Mouse (Mus musculus) limb, embryonic 13.5 days (tissue): ENCODE data around the gene Psmc3ip. TPM values are rescaled to one million over a fixed set of nuclear protein-coding genes. Genes with fewer than 3 reads are reported as not detected.
A peak's percentile ranks its signal among the peaks of the same experiment; 100 is the strongest.

Experiments used
- ATAC-seq: fragments of 200-750 bp; cut with Nextera tagmentation; 2 replicates; pipeline ENCODE4 v1.8.0; 2017; ENCODE audit warnings: low read depth, moderate number of reproducible peaks, moderate TSS enrichment; ENCODE audit not compliant: low FRiP score
- H3K27ac ChIP-seq: fragments of 300-500 bp; sonication (generic); 2 replicates; pipeline ENCODE4 v1.5.1; 2015; ENCODE audit warnings: inconsistent platforms, mild to moderate bottlenecking, moderate library complexity
- H3K27me3 ChIP-seq: fragments of 300-500 bp; sonication (generic); 2 replicates; pipeline ENCODE4 v1.6.1; 2015; ENCODE audit warnings: mild to moderate bottlenecking, inconsistent platforms
- H3K36me3 ChIP-seq: fragments of 300-500 bp; sonication (generic); 2 replicates; pipeline ENCODE4 v1.6.1; 2015; ENCODE audit warnings: inconsistent platforms, mild to moderate bottlenecking, moderate library complexity
- H3K4me1 ChIP-seq: fragments of 300-500 bp; sonication (generic); 2 replicates; pipeline ENCODE4 v1.6.1; 2015; ENCODE audit warnings: inconsistent platforms
- H3K4me2 ChIP-seq: fragments of 300-500 bp; sonication (generic); replicated peaks from 2 replicates; pipeline ENCODE4 v1.6.1; 2015; ENCODE audit warnings: inconsistent platforms, mild to moderate bottlenecking, moderate library complexity
- H3K4me3 ChIP-seq: fragments of 300-500 bp; sonication (generic); 2 replicates; pipeline ENCODE4 v1.5.1; 2015; ENCODE audit warnings: moderate library complexity, mild to moderate bottlenecking, inconsistent platforms
- H3K9ac ChIP-seq: fragments of 300-500 bp; sonication (generic); 2 replicates; pipeline ENCODE4 v1.6.1; 2015; ENCODE audit warnings: mild to moderate bottlenecking, inconsistent platforms
- H3K9me3 ChIP-seq: fragments of 300-500 bp; sonication (generic); 2 replicates; pipeline ENCODE4 v1.6.1; 2016; ENCODE audit warnings: inconsistent platforms
- WGBS: fragments of 180-500 bp; shearing (Covaris S2); methylation state at CpG from one replicate; pipeline ENCODE4 v1.1.7; 2015; 5-methylcytosine and 5-hydroxymethylcytosine counted together
- polyA plus RNA-seq: library from polyadenylated mRNA; unstranded; fragments of >200 nt; fragmentation: Nextera tagmentation; extraction: Ambion mirVana; gene quantifications from 2 replicates; pipeline ENCODE4 v1.2.1, GENCODE M21; 2015

Psmc3ip gene
- polyA plus RNA-seq, 1 experiment from 2014 or later, result 43.0 TPM

GRCm38 (mm10) chr11:101058726-101059125 lies 36.5 kb downstream of the Psmc3ip start:
- no peak for ATAC-seq
- Histone ChIP-seq H3K27me3 (no peaks in the 10 kb centered on the region), H3K9ac (0 out of 2 replicates have a peak overlapping the region, but pooled peaks have one; percentile 1), H3K27ac (0 out of 2 replicates have a peak overlapping the region, but pooled peaks have one; percentile 10), H3K4me1 (peaks cover 23% of the 10 kb centered on the region), H3K9me3 (no peaks in the 10 kb centered on the region), H3K4me3 (no peak overlapping the region), H3K36me3 (peaks cover 46% of the 10 kb centered on the region), H3K4me2 (no peak overlapping the region)
- 59% methylated on average over 5 of the region's 5 CpGs for WGBS

- H3K4me3 ChIP-seq, result no peak overlapping the region
- WGBS, result 35% methylated on average over 5 of the region's 5 CpGs
- H3K4me1 ChIP-seq, result peaks cover 14% of the 10 kb centered on the region
- no peak overlapping the region for H3K4me2 ChIP-seq
- H3K27ac ChIP-seq, result no peak overlapping the region
- ATAC-seq, result no peak
- H3K9ac ChIP-seq, result no peak overlapping the region
- no peaks in the 10 kb centered on the region for H3K27me3 ChIP-seq
- no peaks in the 10 kb centered on the region for H3K9me3 ChIP-seq
- peaks cover 50% of the 10 kb centered on the region for H3K36me3 ChIP-seq
These were observed 37.4 kb downstream of the Psmc3ip start for GRCm38 (mm10) chr11:101057860-101058259.

- peaks cover 48% of the 10 kb centered on the region for H3K36me3 ChIP-seq
- no peak overlapping the region for H3K27ac ChIP-seq
- WGBS, result 46% methylated on average over 8 of the region's 8 CpGs
- no peaks in the 10 kb centered on the region for H3K27me3 ChIP-seq
- no peaks in the 10 kb centered on the region for H3K9me3 ChIP-seq
- H3K4me1 ChIP-seq, result peaks cover 9% of the 10 kb centered on the region; the same call in 1 of the 2 replicates
- ATAC-seq, result no peak
- H3K4me3 ChIP-seq, result no peak overlapping the region
- H3K4me2 ChIP-seq, result no peak overlapping the region
- 0 out of 2 replicates have a peak overlapping the region, but pooled peaks have one; percentile 4 for H3K9ac ChIP-seq
These were observed 38.4 kb downstream of the Psmc3ip start for GRCm38 (mm10) chr11:101056885-101057284.

- no peaks in the 10 kb centered on the region for H3K27me3 ChIP-seq
- H3K36me3 ChIP-seq, result peaks cover 52% of the 10 kb centered on the region
- no peak overlapping the region for H3K4me2 ChIP-seq
- 89% methylated on average over 14 of the region's 14 CpGs for WGBS
- H3K9ac ChIP-seq, result no peak overlapping the region
- H3K4me1 ChIP-seq, result peaks cover 7% of the 10 kb centered on the region; the same call in 1 of the 2 replicates
- no peak overlapping the region for H3K4me3 ChIP-seq
- no peaks in the 10 kb centered on the region for H3K9me3 ChIP-seq
- ATAC-seq, result no peak
- no peak overlapping the region for H3K27ac ChIP-seq
These were observed 39.8 kb downstream of the Psmc3ip start for GRCm38 (mm10) chr11:101055418-101055817.

GRCm38 (mm10) chr11:101053974-101054373 lies 41.3 kb downstream of the Psmc3ip start:
- H3K36me3 ChIP-seq, result peaks cover 66% of the 10 kb centered on the region
- no peak overlapping the region for H3K4me2 ChIP-seq
- H3K9me3 ChIP-seq, result no peaks in the 10 kb centered on the region
- H3K4me3 ChIP-seq, result no peak overlapping the region
- H3K27me3 ChIP-seq, result no peaks in the 10 kb centered on the region
- no peak overlapping the region for H3K9ac ChIP-seq
- ATAC-seq, result no peak
- 92% methylated on average over 1 of the region's 1 CpGs for WGBS
- H3K27ac ChIP-seq, result no peak overlapping the region
- H3K4me1 ChIP-seq, result 0 out of 2 replicates have a peak, but pooled peaks cover 4% of the 10 kb centered on the region

- H3K27ac ChIP-seq, result no peak overlapping the region
- H3K4me2 ChIP-seq, result no peak overlapping the region
- H3K4me1 ChIP-seq, result no peaks in the 10 kb centered on the region
- H3K36me3 ChIP-seq, result peaks cover 77% of the 10 kb centered on the region
- ATAC-seq, result no peak
- no peaks in the 10 kb centered on the region for H3K9me3 ChIP-seq
- no peaks in the 10 kb centered on the region for H3K27me3 ChIP-seq
- H3K9ac ChIP-seq, result peak overlapping the region; percentile 9; the same call in 1 of the 2 replicates
- no peak overlapping the region for H3K4me3 ChIP-seq
- WGBS, result 88% methylated on average over 10 of the region's 10 CpGs
These were observed 42.3 kb downstream of the Psmc3ip start for GRCm38 (mm10) chr11:101052751-101053473.

- WGBS, result 83% methylated on average over 8 of the region's 8 CpGs
- H3K4me1 ChIP-seq, result no peaks in the 10 kb centered on the region
- H3K4me2 ChIP-seq, result no peak overlapping the region
- H3K4me3 ChIP-seq, result no peak overlapping the region
- peaks cover 80% of the 10 kb centered on the region for H3K36me3 ChIP-seq
- no peaks in the 10 kb centered on the region for H3K9me3 ChIP-seq
- no peak for ATAC-seq
- no peaks in the 10 kb centered on the region for H3K27me3 ChIP-seq
- H3K27ac ChIP-seq, result no peak overlapping the region
- H3K9ac ChIP-seq, result no peak overlapping the region
These were observed 43.6 kb downstream of the Psmc3ip start for GRCm38 (mm10) chr11:101051617-101052016.

- no peaks in the 10 kb centered on the region for H3K4me1 ChIP-seq
- H3K36me3 ChIP-seq, result peaks cover 83% of the 10 kb centered on the region
- ATAC-seq, result no peak
- no peak overlapping the region for H3K27ac ChIP-seq
- H3K9me3 ChIP-seq, result no peaks in the 10 kb centered on the region
- 90% methylated on average over 6 of the region's 6 CpGs for WGBS
- H3K27me3 ChIP-seq, result no peaks in the 10 kb centered on the region
- no peak overlapping the region for H3K4me3 ChIP-seq
- H3K9ac ChIP-seq, result no peak overlapping the region
- H3K4me2 ChIP-seq, result no peak overlapping the region
These were observed 44.2 kb downstream of the Psmc3ip start for GRCm38 (mm10) chr11:101051051-101051493.

GRCm38 (mm10) chr11:101050359-101050758 lies 44.9 kb downstream of the Psmc3ip start:
- Histone ChIP-seq H3K4me1 (no peaks in the 10 kb centered on the region), H3K4me3 (no peak overlapping the region), H3K9me3 (no peaks in the 10 kb centered on the region), H3K27me3 (no peaks in the 10 kb centered on the region), H3K36me3 (peaks cover 85% of the 10 kb centered on the region), H3K9ac (no peak overlapping the region), H3K27ac (no peak overlapping the region), H3K4me2 (no peak overlapping the region)
- 95% methylated on average over 9 of the region's 9 CpGs for WGBS
- no peak for ATAC-seq

GRCm38 (mm10) chr11:101047502-101047901 lies 47.7 kb downstream of the Psmc3ip start:
- WGBS, result 84% methylated on average over 3 of the region's 3 CpGs
- Histone ChIP-seq H3K4me3 (no peak overlapping the region), H3K9ac (no peak overlapping the region), H3K4me2 (no peak overlapping the region), H3K27ac (no peak overlapping the region), H3K4me1 (no peaks in the 10 kb centered on the region), H3K9me3 (no peaks in the 10 kb centered on the region), H3K36me3 (peaks cover 94% of the 10 kb centered on the region), H3K27me3 (no peaks in the 10 kb centered on the region)
- ATAC-seq, result no peak

- WGBS, result 83% methylated on average over 9 of the region's 9 CpGs
- H3K4me2 ChIP-seq, result no peak overlapping the region
- H3K9me3 ChIP-seq, result no peaks in the 10 kb centered on the region
- no peak overlapping the region for H3K27ac ChIP-seq
- no peak for ATAC-seq
- H3K4me1 ChIP-seq, result no peaks in the 10 kb centered on the region
- H3K9ac ChIP-seq, result no peak overlapping the region
- no peaks in the 10 kb centered on the region for H3K27me3 ChIP-seq
- H3K36me3 ChIP-seq, result peaks cover 94% of the 10 kb centered on the region
- H3K4me3 ChIP-seq, result no peak overlapping the region
These were observed 48.8 kb downstream of the Psmc3ip start for GRCm38 (mm10) chr11:101046440-101046839.

GRCm38 (mm10) chr11:101045826-101046225 lies 49.4 kb downstream of the Psmc3ip start:
- H3K4me2 ChIP-seq, result no peak overlapping the region
- H3K4me1 ChIP-seq, result no peaks in the 10 kb centered on the region
- H3K27me3 ChIP-seq, result no peaks in the 10 kb centered on the region
- H3K36me3 ChIP-seq, result peaks cover 96% of the 10 kb centered on the region
- H3K27ac ChIP-seq, result no peak overlapping the region
- H3K4me3 ChIP-seq, result no peak overlapping the region
- 91% methylated on average over 4 of the region's 4 CpGs for WGBS
- H3K9me3 ChIP-seq, result no peaks in the 10 kb centered on the region
- ATAC-seq, result no peak
- H3K9ac ChIP-seq, result no peak overlapping the region
